Mouse (Mus musculus): Measurements from ENCODE around the gene Adam11.

DNA sequence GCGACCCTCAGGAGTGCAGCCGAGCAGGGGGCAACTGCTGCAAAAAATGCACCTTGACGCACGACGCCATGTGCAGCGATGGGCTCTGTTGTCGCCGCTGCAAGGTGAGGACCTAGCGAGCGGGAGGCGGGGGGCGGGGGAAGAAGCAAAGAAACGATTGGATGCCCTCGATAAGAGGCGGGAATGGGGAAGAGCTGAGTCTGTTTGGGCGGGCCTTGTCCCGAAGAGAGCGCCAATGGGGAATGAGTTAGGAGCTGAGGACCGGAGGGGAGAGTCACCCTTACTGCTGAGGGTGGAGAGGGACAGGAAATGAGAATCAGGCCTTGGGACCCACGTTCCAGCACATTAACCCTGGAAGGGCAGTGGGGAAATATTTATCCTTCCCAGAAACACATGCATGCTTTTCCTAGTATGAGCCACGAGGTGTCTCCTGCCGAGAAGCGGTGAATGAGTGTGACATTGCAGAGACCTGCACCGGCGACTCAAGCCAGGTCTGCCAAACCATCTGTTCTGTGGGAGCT lies 13.4 kb downstream of the Adam11 start:
- TF ChIP-seq CTCF (conservative IDR thresholded peaks at IDR 0.05; ENCODE audit: low read length) (no peak), NANOG (IDR thresholded peaks at IDR 0.05; ENCODE audit: borderline replicate concordance, low read length) (no peak), POU5F1 (IDR thresholded peaks at IDR 0.05; ENCODE audit: borderline replicate concordance, low read length) (no peak)

Data from E14TG2a.4 (cell line).